In the genomic region with DNA sequence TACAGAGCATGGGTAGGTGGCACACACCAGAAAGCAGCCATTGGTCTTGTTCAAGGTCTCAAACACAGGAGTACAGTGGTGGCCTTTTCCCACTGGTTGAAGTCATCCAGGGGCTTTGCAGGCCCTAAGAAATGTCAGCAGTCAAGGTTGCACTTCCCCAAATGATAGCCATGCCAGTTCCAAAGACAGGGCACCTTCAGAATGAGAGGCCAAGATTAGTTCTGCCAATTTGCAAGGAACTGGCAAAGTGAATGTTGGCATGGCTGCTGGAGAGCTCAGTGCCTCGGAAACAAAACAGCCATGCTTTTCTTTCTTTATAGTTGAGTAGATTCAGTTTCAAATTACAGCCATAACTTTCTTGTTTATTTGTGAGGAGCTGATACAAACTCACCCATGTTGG, we compare ENCODE assay signal across 18 mouse cellular contexts. TPM values are rescaled to one million over a fixed set of nuclear protein-coding genes. Genes with fewer than 3 reads are reported as not detected.
DNase-seq lines count a peak whose midpoint lies in the region; ATAC-seq lines count a peak whose summit lies in the region.
"Had no signal": no experiment of that assay in that cellular context is flagged by ENCODE, and none has a peak within 500 bp of the region (broad histone marks: within the 10 kb centered on the region; RNA-seq: fewer than 3 reads in every experiment).

No protein-coding gene starts in this region.

- ATAC-seq in heart, embryonic 11.5 days (replicated peaks; ENCODE audit: insufficient number of reproducible peaks, low FRiP score, low TSS enrichment) = no peak
- ATAC-seq: forebrain, embryonic 16.5 days; hindbrain, postnatal 0 days had no signal

- no peaks in the 10 kb centered on the region for H3K27me3 ChIP-seq in heart, embryonic 11.5 days (ENCODE audit: control insufficient read depth, insufficient read depth, low read length)
- H3K27me3 ChIP-seq: embryonic facial prominence, embryonic 13.5 days; forebrain, embryonic 12.5 days; hindbrain, embryonic 13.5 days had no signal

- peak; percentile 33 for DNase-seq in adrenal gland, postnatal 10 days
- DNase-seq in adrenal gland, postnatal 25 days = no peak
- peak; percentile 90 for DNase-seq in heart, adult 11 months
- DNase-seq in heart, adult 9 months (ENCODE audit: low spot score in 2 of 2) = peak; percentile 44 to 49
- no peak for DNase-seq in heart, postnatal 25 days (ENCODE audit: low spot score)
- DNase-seq in right cerebral cortex, postnatal 36 days (ENCODE audit: low spot score in 2 of 2) = no peak
- DNase-seq: cerebellum, adult 18-20 months; cerebellum, adult 9-11 months; cerebellum, postnatal 36 days; kidney, adult 11 months; kidney, adult 9 months had no signal

- 83% methylated on average over 1 of the region's 1 CpGs for WGBS in heart, embryonic 11.5 days (ENCODE audit: insufficient replicate concordance)

- no peak overlapping the region for H3K4me3 ChIP-seq in heart, embryonic 11.5 days (ENCODE audit: low read depth, low read length)
- H3K4me3 ChIP-seq: embryonic facial prominence, embryonic 13.5 days; forebrain, embryonic 12.5 days; hindbrain, embryonic 13.5 days had no signal

- no peak overlapping the region for H3K4me2 ChIP-seq in heart, embryonic 11.5 days
- H3K4me2 ChIP-seq: embryonic facial prominence, embryonic 13.5 days; forebrain, embryonic 12.5 days; hindbrain, embryonic 13.5 days had no signal

- H3K9ac ChIP-seq in heart, embryonic 11.5 days (ENCODE audit: low read depth, low read length) = no peak overlapping the region
- H3K9ac ChIP-seq: embryonic facial prominence, embryonic 13.5 days; forebrain, embryonic 12.5 days; hindbrain, embryonic 13.5 days had no signal

- H3K4me1 ChIP-seq in heart, embryonic 11.5 days (ENCODE audit: control insufficient read depth, insufficient read depth, low read length) = no peaks in the 10 kb centered on the region
- H3K4me1 ChIP-seq: embryonic facial prominence, embryonic 13.5 days; forebrain, embryonic 12.5 days; hindbrain, embryonic 13.5 days had no signal

- H3K9me3 ChIP-seq in heart, embryonic 11.5 days (replicated peaks; ENCODE audit: control insufficient read depth, low read length) = no peaks in the 10 kb centered on the region
- H3K9me3 ChIP-seq: embryonic facial prominence, embryonic 13.5 days; forebrain, embryonic 12.5 days; hindbrain, embryonic 13.5 days had no signal

- H3K36me3 ChIP-seq in heart, embryonic 11.5 days (ENCODE audit: control insufficient read depth, insufficient read depth, low read length) = no peaks in the 10 kb centered on the region
- H3K36me3 ChIP-seq: embryonic facial prominence, embryonic 13.5 days; forebrain, embryonic 12.5 days; hindbrain, embryonic 13.5 days had no signal

- no peak overlapping the region for H3K27ac ChIP-seq in heart, embryonic 11.5 days (ENCODE audit: low read depth, low read length)
- H3K27ac ChIP-seq: embryonic facial prominence, embryonic 13.5 days; forebrain, embryonic 12.5 days; hindbrain, embryonic 13.5 days; hindbrain, postnatal 0 days had no signal

- intact Hi-C loops in heart, postnatal 25 days (cut with DNase I) = no loop called here

RNA-seq across cellular contexts. Expression of a gene that starts 57.7 kb away (rescaled TPM):
- 10 to 100 TPM; 33.8 to 35.0 TPM for total RNA-seq in adrenal gland, postnatal 10 days (2021)
- 77.2 and 125 TPM in 2 replicates for total RNA-seq in adrenal gland, postnatal 25 days (2021)
- 0.42 and 0.66 TPM in 2 replicates for polyA plus RNA-seq in heart, embryonic 11.5 days (2014; fragmentation: Nextera tagmentation; extraction: Ambion mirVana)
- 10 to 100 TPM; 23.8 to 26.3 TPM for total RNA-seq in heart, postnatal 25 days (2021)
- total RNA-seq: MEL had no signal

Comparison
In these comparisons a context has a peak if more than half of its experiments do, and no peak if none do; other contexts are left out.
1. DNase-seq: peak in adrenal gland, postnatal 10 days (single experiment), heart, adult 11 months (single experiment) and heart, adult 9 months (2 of 2); none in adrenal gland, postnatal 25 days (single experiment), heart, postnatal 25 days (single experiment) and right cerebral cortex, postnatal 36 days (0 of 2).